Mouse (Mus musculus) gastrocnemius, postnatal 14 days (tissue): ENCODE measurements around the gene Tcf7. TPM values are rescaled to one million over a fixed set of nuclear protein-coding genes. Genes with fewer than 3 reads are reported as not detected.

Source experiments
- DNase-seq: peaks from one replicate; pipeline ENCODE4 v3.0.0; 2021; ENCODE audit warnings: mixed read lengths
- intact Hi-C: fragments of 180-260 bp; cut with DNase I; formaldehyde crosslinking; loops from one replicate; pipeline ENCODE4 v1.15.1; 2025; ENCODE audit warnings: low total_unique reads
- total RNA-seq, 2 experiments: library from RNA; stranded (reverse); gene quantifications; 2 replicates each; pipeline ENCODE4 v1.2.3; 2021

The Tcf7 gene
- total RNA-seq, 2 experiments from 2014 or later, result 1.9 to 2.0 TPM

DNA sequence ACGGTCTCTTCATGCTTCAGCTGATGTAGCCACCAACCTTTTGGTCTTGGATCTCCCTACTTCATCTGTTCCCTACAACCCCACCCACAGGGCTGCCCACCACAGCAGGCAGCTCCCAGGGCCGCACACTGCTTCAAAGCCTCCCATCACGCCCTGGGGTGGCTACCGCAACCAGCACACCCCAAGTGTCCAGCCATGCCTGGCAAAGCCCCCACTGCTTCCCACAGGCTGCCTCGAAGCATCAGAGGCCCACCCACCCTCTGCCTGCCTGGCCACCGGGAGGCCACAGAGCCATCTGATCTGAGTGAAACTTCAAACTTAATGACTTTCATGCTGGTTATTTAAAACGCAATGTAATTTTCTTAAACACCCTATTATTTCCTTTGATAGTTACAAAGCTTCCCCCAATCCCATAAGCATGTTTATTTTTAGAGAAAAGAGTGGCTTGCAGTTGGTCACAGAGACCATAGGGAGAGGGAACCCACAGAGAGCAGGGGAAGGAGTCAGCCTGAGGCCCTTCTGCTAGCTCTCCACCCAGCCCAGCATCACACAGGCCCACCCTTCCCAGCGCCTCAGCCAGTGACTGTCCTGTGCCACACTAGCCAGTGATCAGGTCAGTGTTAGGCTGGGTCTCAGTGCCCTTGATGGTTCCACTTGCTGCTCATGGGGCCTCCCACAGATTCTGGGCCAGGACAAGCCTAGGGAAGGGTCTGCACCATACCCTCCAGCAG, 10.9 kb downstream of the Tcf7 start:
- intact Hi-C loops, result no loop called here
- DNase-seq, result no peak

DNA sequence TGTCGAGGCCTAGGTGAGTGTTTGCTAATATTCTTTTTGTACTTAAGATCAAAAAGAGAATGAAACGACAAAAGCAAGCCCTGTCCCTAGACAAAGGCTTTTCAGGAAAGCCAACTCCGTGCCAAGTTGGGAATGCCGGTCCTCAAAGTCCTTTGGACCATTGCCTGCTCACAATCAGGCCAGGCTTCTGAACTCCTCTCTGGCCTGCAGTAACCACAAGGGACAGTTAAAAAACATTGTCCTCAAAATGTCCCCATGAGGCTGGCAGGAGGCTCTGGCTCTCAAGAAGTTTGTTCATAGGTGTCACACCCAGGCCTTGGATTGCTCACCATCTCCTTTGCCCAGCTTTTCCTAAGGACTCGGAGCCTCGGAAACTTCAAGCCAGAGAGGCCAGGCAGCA, 13.0 kb downstream of the Tcf7 start:
- DNase-seq, result no peak
- intact Hi-C loops, result no loop called here

DNA sequence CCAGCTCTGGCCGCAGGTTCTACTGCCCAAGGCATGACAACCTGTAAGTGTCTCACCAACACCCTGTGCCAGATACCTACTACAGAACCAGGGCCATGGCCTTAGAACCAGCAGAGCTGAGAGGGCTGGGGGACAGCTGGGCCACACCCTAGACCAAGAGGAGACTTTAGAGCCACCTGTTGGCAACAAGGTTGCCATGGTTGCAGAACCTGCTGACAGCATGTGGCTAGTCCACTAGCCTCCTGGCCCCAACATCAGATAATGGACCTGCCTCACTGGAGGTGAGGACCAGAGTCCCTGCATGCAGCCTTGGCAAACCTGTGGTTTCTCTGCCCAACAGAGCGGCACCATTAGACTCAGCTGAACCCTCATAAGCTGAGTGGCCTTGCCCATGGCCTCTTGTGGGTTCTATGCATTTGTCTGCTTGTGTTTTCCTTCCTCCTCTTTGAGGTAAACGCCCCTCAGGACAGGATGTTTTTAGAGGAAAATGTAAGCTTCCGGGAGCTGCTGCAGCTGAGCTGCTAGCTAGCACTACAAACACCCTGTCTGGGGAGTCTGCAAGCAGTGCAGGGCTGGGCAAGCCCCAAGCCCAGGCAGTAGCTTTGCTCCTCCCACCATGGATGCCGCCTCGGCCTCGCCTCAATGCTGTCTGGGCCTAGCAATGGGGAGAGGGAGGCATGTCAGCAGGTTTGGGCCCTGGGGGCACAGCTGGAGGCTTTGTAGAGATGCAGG, 14.5 kb downstream of the Tcf7 start:
- intact Hi-C loops, result no loop called here
- no peak for DNase-seq

DNA sequence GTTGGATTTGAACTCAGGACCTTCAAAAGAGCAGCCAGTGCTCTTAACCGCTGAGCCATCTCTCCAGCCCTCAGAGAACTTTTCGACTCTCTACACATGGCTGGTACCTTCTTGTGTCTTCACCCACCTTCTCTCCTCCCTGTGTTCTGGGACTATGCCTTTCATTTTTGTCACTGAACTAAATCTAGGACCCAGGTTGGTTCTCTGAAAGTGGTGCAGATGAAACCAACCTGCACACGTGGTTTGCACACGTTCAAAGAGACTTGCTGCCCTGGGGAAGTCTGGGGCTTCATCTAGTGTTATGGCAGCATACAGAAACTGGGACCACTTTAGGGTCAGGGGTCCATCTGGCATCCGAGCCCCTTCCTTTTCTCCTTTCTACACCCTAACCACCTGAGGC, 15.5 kb downstream of the Tcf7 start:
- DNase-seq, result no peak
- intact Hi-C loops, result no loop called here

DNA sequence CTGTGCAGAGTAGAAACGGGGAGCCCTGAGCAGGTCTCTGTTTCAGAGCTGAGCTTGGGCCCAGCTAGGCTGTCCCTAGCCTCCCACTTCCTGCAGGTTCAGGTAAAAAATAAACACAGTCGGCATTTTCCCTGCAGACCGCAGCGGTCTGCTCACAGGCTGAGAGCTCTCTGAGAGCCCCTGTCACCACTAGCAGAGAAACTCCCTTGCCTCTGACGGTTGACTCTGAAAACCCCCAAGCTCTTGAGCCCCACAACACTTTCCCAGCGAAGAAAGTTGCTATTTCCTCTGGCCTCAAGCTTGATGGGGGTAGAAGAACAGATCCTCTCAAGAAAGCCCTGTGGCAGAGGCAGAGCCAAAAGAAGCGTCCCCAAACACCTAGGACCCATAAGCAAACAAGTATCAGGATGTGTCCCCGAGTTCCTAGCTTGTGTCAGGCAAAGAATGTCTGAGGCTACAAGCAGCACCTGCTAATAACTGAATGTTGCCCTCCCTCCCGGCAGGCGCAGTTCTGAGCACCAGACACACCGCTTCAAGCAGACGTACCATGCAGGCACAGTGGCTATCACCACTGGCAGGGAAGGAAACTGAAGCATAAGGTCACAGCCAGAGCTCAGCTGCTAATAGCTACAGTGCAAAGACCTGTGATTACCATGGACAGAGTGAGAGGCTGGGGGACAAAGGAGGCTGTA, 17.1 kb downstream of the Tcf7 start:
- intact Hi-C loops, result no loop called here
- no peak for DNase-seq

DNA sequence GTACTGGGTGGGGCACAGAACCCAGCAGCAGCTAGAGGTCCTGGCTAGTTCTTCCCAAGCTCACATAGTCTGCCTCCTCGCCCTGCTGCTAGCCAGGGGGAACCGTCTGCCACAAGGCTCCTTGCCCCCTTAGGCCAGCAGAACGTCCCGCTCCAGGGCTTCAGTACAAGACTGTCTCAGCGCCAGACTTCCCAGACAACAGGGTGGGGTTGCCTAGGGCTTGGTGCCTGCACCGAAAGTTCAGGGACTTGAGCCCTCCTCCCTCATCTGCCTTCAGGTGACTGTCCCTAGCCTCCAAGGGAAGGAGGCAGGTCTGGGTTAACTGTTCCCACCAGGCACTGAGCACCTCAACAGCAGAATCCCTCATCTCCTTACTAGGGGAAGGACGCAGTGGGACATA, 17.9 kb downstream of the Tcf7 start:
- intact Hi-C loops, result loop anchor here (5.0 kb wide), 1 partner anchor 77 kb away; no protein-coding TSS in a partner anchor
- DNase-seq, result no peak

DNA sequence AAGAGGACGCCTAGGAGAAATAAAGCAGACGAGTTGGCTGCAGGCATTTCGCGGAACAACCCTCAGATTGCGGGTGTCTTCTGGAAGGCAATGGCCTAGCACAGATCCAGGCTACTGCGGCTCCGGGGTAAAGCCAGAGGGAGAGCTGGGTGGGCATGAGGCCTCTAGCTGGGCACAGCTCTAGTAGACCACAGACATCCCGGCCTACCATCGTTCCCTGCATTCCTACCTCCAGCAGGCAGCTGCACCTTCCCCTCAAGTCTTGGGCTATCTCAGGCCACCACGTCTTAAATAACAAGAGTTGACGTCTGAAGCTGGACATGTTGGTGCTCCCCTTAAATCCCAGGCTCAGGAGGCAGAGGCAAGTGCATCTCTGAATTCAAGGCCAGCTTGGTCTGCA, 20.5 kb downstream of the Tcf7 start:
- intact Hi-C loops, result loop anchor here (5.0 kb wide), 1 partner anchor 80 kb away; no protein-coding TSS in a partner anchor

DNA sequence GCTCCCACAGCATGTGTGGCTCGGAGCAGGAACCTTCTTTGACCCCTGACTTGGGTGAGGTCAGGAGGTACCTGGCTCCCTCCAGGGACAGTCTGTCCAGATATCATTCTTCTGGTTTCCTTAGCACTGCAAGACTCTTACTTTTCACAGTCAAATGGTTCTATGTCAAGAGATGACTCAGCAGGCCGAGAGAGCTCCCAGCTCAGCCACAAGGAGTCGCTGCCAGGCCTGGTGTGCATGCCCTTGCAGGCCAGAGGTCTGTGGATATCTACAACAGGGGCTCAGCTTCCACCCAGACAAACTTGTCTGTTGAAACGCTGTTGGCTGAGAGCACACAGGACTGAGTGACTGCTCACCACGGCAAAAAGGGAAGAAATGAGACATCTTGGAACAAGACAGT, 20.9 kb downstream of the Tcf7 start:
- intact Hi-C loops, result loop anchor here (5.0 kb wide), 1 partner anchor 80 kb away; no protein-coding TSS in a partner anchor
- peak; percentile 76 for DNase-seq

More for the DNA sequence above, 20.5 kb downstream of the Tcf7 start:
- no peak for DNase-seq

DNA sequence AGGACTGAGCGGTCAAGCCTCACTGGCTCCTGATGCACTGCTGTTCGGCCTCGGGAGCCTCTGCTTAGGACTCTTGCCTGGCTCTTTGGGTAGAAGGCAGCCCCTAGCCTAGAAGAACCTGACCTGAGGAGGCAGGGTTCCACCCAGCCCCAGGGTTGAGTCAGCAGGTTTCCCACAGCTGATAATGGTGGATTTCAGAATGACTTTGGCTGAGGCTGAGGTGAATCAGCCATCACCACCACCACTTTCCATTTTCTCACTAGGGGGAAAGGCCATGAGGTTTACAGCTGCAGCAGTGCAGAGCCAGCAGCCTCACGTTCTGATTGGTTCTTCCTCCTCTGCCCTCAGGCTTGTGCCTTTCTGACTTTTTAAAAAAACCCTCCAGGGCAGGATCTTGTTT, 21.9 kb downstream of the Tcf7 start:
- intact Hi-C loops, result loop anchor here (5.0 kb wide), 1 partner anchor 81 kb away; no protein-coding TSS in a partner anchor
- no peak for DNase-seq

DNA sequence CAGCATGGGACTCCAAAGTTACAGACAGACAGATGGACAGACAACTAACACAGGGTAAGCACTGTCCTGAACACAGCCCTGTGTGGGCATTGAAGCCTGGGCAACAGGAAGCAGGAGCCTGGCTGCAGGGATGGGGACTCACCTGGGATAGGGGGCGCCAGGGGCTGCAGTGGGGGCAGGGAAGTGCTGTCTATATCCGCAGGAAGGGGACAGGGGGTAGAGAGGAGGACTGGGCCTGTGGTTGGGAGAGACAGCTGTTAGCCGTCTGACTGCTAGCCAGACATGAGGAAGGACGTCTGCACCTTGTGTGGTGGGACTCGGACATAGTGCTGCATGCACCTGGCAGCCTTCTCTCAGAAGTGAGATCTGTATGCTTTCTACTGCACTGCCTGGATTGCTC, 24.1 kb downstream of the Tcf7 start:
- intact Hi-C loops, result loop anchor here (5.0 kb wide), 1 partner anchor 39 kb away; no protein-coding TSS in a partner anchor
- DNase-seq, result no peak

DNA sequence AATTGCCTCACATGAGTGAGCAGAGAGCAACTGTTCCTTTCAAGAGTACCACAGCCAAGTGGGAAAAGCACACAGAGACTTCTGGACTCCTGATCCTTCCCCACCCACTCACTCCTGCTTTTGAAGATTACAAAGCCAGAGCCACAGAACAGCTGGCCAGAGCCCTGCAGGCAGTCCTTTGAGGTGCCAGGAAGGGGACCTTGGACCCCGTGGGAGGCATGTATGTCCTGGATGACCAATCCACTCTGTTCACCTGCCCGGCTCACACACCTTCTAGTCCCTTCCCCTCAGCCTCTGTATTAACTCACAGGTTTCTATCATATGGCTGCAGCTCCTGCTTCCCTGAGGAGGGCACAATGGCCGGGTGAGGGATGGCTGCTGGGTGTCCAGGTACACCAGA, 25.4 kb downstream of the Tcf7 start:
- DNase-seq, result no peak
- intact Hi-C loops, result loop anchor here (5.0 kb wide), 1 partner anchor 40 kb away; no protein-coding TSS in a partner anchor

DNA sequence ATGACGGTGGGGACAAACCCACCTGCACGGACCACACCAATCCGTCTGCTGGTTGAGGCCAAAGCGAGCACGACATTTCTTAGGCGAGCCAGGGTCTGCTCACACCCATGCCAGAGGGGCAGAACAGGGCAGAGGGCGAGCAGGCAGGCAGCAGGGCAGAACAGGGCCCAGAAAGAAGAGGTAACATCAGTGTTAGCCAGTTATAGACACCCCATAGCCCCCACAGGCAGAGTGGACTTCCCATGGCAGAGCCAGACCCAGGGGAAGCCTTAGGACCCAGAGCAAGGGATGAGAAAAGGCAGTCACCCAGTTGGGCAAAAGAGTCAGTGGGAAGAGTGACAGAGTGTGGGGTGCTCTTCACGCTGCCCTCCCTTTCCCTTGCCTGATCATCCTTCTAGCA, 27.7 kb downstream of the Tcf7 start:
- intact Hi-C loops, result loop anchor here (5.0 kb wide), 1 partner anchor 42 kb away; no protein-coding TSS in a partner anchor
- DNase-seq, result no peak

DNA sequence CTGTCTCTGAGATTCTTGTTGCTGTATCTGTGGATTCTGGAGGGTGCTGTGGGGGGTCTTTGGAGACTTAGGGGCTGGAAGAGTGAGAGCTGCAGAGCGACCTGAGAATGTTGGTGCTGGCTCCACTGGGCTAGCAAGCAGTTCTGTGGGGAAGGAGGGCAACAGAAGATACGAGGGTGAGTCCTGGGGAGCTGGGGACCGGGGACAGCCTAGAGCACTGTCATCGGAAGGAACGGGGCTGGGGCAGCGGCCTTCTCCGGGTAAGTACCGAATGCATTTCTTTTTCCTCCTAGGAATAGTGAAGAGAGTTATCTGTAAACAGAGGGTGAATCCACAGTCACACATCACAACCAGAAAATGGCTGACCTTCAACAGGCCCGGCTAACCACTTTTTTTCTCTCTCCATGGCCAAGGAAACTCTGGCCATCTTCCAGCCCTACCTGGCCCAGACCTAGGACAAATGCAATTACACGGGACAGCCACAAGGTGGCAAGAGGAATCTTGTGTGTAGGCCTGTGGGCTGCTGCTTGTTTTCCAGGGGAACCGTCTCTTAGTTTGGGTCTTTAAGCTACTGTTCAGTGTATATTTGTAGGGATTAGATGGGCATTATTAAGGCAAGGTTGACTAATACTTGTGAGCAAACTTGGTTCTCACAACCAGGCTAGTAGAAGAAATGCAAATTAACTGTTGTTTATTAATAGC, 29.0 kb downstream of the Tcf7 start:
- intact Hi-C loops, result no loop called here
- DNase-seq, result peak; percentile 65

DNA sequence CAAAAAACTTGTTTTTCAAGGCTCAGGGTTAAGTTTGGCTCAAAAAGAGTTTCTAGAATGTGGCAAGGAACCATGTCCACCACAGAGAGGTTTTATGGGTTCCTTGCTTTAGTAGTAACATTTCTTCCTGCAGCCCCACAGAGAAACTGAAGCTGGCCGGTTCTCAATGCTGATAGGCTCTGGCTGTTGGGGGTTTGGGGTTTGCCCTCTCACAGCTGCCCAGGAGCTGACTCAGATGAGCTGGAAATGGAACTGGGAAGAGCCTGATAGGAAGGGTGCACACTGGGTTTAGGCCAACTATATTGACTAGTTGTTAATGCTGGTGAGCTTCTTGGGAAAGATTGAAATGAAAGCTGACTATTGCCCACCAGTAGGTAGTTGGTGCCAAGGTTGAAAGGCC, 30.1 kb downstream of the Tcf7 start:
- intact Hi-C loops, result no loop called here
- no peak for DNase-seq

DNA sequence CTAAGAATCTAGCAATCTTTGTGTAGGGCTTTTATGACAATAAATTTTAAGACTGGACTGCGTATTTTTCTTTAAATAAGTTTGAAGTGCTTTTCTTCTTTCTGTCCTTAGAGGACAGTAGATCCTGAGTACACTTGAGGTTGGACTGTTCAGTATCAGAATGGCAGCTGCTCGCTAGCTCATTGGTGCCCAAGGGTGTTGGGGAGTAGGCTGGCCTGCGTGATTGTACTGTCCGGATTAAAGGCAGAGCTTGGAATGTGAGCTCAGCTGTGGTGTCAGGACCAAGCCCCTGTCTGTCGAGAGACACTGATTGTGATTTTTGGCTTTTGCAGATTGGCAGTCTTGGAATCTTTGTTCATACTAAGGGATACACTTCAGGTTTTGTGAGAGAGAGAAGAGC, 31.0 kb downstream of the Tcf7 start:
- no peak for DNase-seq
- intact Hi-C loops, result no loop called here

DNA sequence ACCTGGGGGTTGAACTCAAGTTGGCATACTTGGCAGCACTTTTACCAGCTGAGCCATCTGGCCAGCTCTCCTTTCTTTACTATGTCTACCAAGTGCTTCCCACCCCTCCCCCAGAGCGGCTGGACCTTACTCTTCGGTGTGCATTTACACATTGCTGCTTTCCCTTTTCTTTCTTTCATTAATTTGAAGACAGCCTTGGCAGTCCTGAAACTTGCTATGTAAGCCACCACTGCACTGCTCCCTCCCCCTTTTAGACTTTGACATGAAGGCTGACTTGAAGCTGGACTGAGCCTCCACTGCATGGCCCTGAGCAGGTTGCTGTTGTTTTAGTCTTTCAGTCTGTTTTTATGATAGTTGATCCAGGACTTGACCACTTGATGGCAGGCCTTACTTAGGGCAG, 33.4 kb downstream of the Tcf7 start:
- intact Hi-C loops, result no loop called here

DNA sequence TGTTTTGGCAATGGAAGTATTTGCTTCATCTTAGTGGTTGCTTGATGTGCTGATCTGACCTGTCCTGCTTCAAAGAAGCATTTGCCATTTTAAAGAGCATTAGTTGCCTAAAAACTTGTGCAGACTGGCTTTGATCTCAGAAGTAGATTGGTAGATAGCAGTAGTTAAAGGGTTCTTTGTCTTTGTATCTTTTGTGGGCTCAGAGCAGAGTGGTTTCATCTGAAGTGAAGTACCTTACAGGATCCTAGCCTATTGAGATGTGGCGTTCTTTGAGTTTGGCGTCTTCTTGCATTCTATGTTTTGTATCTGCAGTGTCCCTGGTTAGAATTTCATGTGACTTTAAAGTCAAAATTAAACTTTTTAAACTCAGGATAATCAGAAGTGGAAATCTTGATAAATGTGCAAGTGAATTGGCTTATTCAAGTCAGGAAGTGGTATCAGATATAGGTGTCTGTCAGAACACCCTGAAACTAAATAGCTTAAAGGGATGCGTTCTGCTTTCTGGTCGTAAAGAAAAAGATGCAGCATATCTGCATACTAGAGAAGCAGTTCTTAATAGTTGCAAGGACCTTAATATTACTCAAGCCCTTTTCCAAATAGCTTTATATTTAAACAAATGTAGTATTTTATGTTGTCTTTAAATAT, 41.8 kb downstream of the Tcf7 start:
- intact Hi-C loops, result no loop called here
- DNase-seq, result no peak

More for the DNA sequence above, 33.4 kb downstream of the Tcf7 start:
- no peak for DNase-seq

DNA sequence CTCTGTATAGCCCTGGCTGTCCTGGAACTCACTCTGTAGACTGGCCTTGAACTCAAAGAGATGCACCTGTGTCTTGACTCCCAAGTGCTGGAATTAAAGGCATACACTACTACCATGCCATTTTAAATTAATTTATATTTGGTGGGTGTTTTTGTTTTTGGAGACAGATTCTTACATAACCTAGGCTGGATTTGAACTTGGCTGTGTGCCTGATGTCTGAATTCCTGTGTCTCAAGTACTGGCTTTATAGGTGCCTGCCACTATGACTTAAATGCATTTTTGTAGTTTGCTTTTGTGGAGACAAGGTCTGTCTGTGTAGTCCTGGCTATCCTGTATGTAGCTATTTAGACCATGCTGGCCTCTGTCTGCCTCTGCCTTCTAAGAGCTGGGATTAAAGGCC, 48.3 kb downstream of the Tcf7 start:
- DNase-seq, result no peak
- intact Hi-C loops, result no loop called here

DNA sequence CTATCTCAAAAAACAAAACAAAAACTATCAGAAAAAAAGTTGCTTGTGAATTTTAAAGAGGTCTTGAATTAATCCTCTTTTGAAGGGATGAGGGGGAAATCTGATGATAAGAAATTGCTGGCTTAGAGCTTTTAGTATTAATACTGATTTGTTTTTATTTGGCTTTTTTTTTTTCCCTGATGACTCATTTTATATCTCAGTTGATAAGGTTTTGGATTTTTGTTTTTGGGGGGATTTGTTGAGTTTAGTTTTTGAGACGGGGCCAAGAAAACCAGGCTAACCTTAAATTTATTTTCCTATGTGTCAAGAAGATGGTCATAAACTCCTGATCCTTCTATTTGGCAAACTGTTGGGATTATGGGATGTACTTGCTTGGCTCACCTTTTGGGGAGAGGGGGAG, 48.9 kb downstream of the Tcf7 start:
- no peak for DNase-seq
- intact Hi-C loops, result no loop called here
